Mouse (Mus musculus): ENCODE data around the gene Scyl2.

GRCm38 (mm10) chr10:89685391-89686138 lies 520 bp downstream of the Scyl2 start:
- TF ChIP-seq CTCF (IDR thresholded peaks at IDR 0.05; ENCODE audit: low read depth) (no peak), EP300 (IDR thresholded peaks at IDR 0.05; ENCODE audit: low read depth) (no peak)
